Mouse (Mus musculus): ENCODE measurements around the gene 4931440F15Rik. TPM values are rescaled to one million over a fixed set of nuclear protein-coding genes. Genes with fewer than 3 reads are reported as not detected.

Gene 4931440F15Rik
- polyA plus RNA-seq, 1 experiment from 2014 or later, result 0.34 TPM

GRCm38 (mm10) chr11:29823141-29823540, 2.3 kb downstream of the 4931440F15Rik start:
- H3K4me3 ChIP-seq, result no peak overlapping the region
- peaks cover 33% of the 10 kb centered on the region for H3K27me3 ChIP-seq
- WGBS, result 83% methylated on average over 2 of the region's 2 CpGs
- no peak overlapping the region for H3K27ac ChIP-seq (replicated peaks)
- ATAC-seq (ENCODE audit: low FRiP score, low read depth), result no peak
- H3K9me3 ChIP-seq, result no peaks in the 10 kb centered on the region
- H3K36me3 ChIP-seq, result no peaks in the 10 kb centered on the region
- H3K4me1 ChIP-seq, result no peaks in the 10 kb centered on the region
- H3K9ac ChIP-seq (replicated peaks), result no peak overlapping the region
- H3K4me2 ChIP-seq (replicated peaks), result no peak overlapping the region

GRCm38 (mm10) chr11:29815670-29816069, 9.8 kb downstream of the 4931440F15Rik start:
- no peak for ATAC-seq (ENCODE audit: low FRiP score, low read depth)
- no peaks in the 10 kb centered on the region for H3K9me3 ChIP-seq

GRCm38 (mm10) chr11:29815261-29815660, 10.2 kb downstream of the 4931440F15Rik start:
- H3K36me3 ChIP-seq, result no peaks in the 10 kb centered on the region
- no peaks in the 10 kb centered on the region for H3K27me3 ChIP-seq
- no peaks in the 10 kb centered on the region for H3K4me1 ChIP-seq
- no peak for ATAC-seq (ENCODE audit: low FRiP score, low read depth)
- no peak overlapping the region for H3K27ac ChIP-seq (replicated peaks)
- H3K4me2 ChIP-seq (replicated peaks), result no peak overlapping the region
- no peak overlapping the region for H3K4me3 ChIP-seq
- 88% methylated on average over 3 of the region's 3 CpGs for WGBS
- H3K9me3 ChIP-seq, result no peaks in the 10 kb centered on the region
- H3K9ac ChIP-seq (replicated peaks), result no peak overlapping the region

More at GRCm38 (mm10) chr11:29815670-29816069, 9.8 kb downstream of the 4931440F15Rik start:
- Histone ChIP-seq H3K36me3 (no peaks in the 10 kb centered on the region), H3K9ac (replicated peaks) (no peak overlapping the region), H3K4me2 (replicated peaks) (no peak overlapping the region), H3K4me1 (no peaks in the 10 kb centered on the region), H3K27me3 (no peaks in the 10 kb centered on the region), H3K27ac (replicated peaks) (no peak overlapping the region), H3K4me3 (no peak overlapping the region)

GRCm38 (mm10) chr11:29813267-29813666, 12.2 kb downstream of the 4931440F15Rik start:
- H3K9me3 ChIP-seq, result no peaks in the 10 kb centered on the region
- H3K27ac ChIP-seq (replicated peaks), result no peak overlapping the region
- 78% methylated on average over 1 of the region's 1 CpGs for WGBS
- no peak for ATAC-seq (ENCODE audit: low FRiP score, low read depth)
- H3K4me1 ChIP-seq, result no peaks in the 10 kb centered on the region
- H3K27me3 ChIP-seq, result no peaks in the 10 kb centered on the region
- H3K9ac ChIP-seq (replicated peaks), result no peak overlapping the region
- H3K4me3 ChIP-seq, result no peak overlapping the region
- no peak overlapping the region for H3K4me2 ChIP-seq (replicated peaks)
- no peaks in the 10 kb centered on the region for H3K36me3 ChIP-seq

- no peaks in the 10 kb centered on the region for H3K36me3 ChIP-seq
- no peak overlapping the region for H3K4me3 ChIP-seq
- 91% methylated on average over 3 of the region's 3 CpGs for WGBS
- no peaks in the 10 kb centered on the region for H3K4me1 ChIP-seq
- ATAC-seq (ENCODE audit: low FRiP score, low read depth), result no peak
- no peak overlapping the region for H3K4me2 ChIP-seq (replicated peaks)
- no peaks in the 10 kb centered on the region for H3K27me3 ChIP-seq
- H3K9me3 ChIP-seq, result no peaks in the 10 kb centered on the region
- H3K27ac ChIP-seq (replicated peaks), result no peak overlapping the region
- no peak overlapping the region for H3K9ac ChIP-seq (replicated peaks)
These were observed 13.0 kb downstream of the 4931440F15Rik start for GRCm38 (mm10) chr11:29812475-29812874.

GRCm38 (mm10) chr11:29810324-29810723, 15.1 kb downstream of the 4931440F15Rik start:
- H3K4me1 ChIP-seq, result no peaks in the 10 kb centered on the region
- no peaks in the 10 kb centered on the region for H3K27me3 ChIP-seq
- 86% methylated on average over 3 of the region's 3 CpGs for WGBS
- H3K9me3 ChIP-seq, result no peaks in the 10 kb centered on the region
- H3K4me2 ChIP-seq (replicated peaks), result no peak overlapping the region
- H3K36me3 ChIP-seq, result no peaks in the 10 kb centered on the region
- no peak overlapping the region for H3K9ac ChIP-seq (replicated peaks)
- H3K27ac ChIP-seq (replicated peaks), result no peak overlapping the region
- H3K4me3 ChIP-seq, result no peak overlapping the region
- no peak for ATAC-seq (ENCODE audit: low FRiP score, low read depth)

GRCm38 (mm10) chr11:29808981-29809589, 16.4 kb downstream of the 4931440F15Rik start:
- ATAC-seq (ENCODE audit: low FRiP score, low read depth), result no peak
- 89% methylated on average over 7 of the region's 7 CpGs for whole genome bisulfite sequencing
- Histone ChIP-seq H3K36me3 (no peaks in the 10 kb centered on the region), H3K9me3 (no peaks in the 10 kb centered on the region), H3K9ac (replicated peaks) (no peak overlapping the region), H3K27me3 (no peaks in the 10 kb centered on the region), H3K4me1 (no peaks in the 10 kb centered on the region), H3K27ac (replicated peaks) (no peak overlapping the region), H3K4me2 (replicated peaks) (no peak overlapping the region), H3K4me3 (no peak overlapping the region)

- Histone ChIP-seq H3K4me2 (replicated peaks) (no peak overlapping the region), H3K4me1 (no peaks in the 10 kb centered on the region), H3K4me3 (no peak overlapping the region), H3K9ac (replicated peaks) (no peak overlapping the region), H3K27me3 (no peaks in the 10 kb centered on the region), H3K9me3 (no peaks in the 10 kb centered on the region), H3K27ac (replicated peaks) (no peak overlapping the region), H3K36me3 (no peaks in the 10 kb centered on the region)
- no peak for ATAC-seq (ENCODE audit: low FRiP score, low read depth)
- 78% methylated on average over 9 of the region's 9 CpGs for WGBS
These were observed 17.1 kb downstream of the 4931440F15Rik start for GRCm38 (mm10) chr11:29808173-29808980.

- H3K36me3 ChIP-seq, result no peaks in the 10 kb centered on the region
- no peak overlapping the region for H3K4me3 ChIP-seq
- no peak for ATAC-seq (ENCODE audit: low FRiP score, low read depth)
- H3K27me3 ChIP-seq, result no peaks in the 10 kb centered on the region
- 76% methylated on average over 5 of the region's 5 CpGs for WGBS
- no peaks in the 10 kb centered on the region for H3K9me3 ChIP-seq
- H3K4me2 ChIP-seq (replicated peaks), result no peak overlapping the region
- H3K9ac ChIP-seq (replicated peaks), result no peak overlapping the region
- no peaks in the 10 kb centered on the region for H3K4me1 ChIP-seq
- H3K27ac ChIP-seq (replicated peaks), result no peak overlapping the region
These were observed 18.1 kb downstream of the 4931440F15Rik start for GRCm38 (mm10) chr11:29807325-29807724.

GRCm38 (mm10) chr11:29801432-29802427, 23.7 kb downstream of the 4931440F15Rik start:
- H3K4me1 ChIP-seq, result no peaks in the 10 kb centered on the region
- H3K36me3 ChIP-seq, result no peaks in the 10 kb centered on the region
- no peak overlapping the region for H3K4me3 ChIP-seq
- H3K27me3 ChIP-seq, result no peaks in the 10 kb centered on the region
- WGBS, result 86% methylated on average over 2 of the region's 2 CpGs
- no peaks in the 10 kb centered on the region for H3K9me3 ChIP-seq
- no peak overlapping the region for H3K4me2 ChIP-seq (replicated peaks)
- no peak overlapping the region for H3K9ac ChIP-seq (replicated peaks)
- H3K27ac ChIP-seq (replicated peaks), result no peak overlapping the region
- no peak for ATAC-seq (ENCODE audit: low FRiP score, low read depth)

GRCm38 (mm10) chr11:29799839-29800238, 25.6 kb downstream of the 4931440F15Rik start:
- Histone ChIP-seq H3K27ac (replicated peaks) (no peak overlapping the region), H3K9ac (replicated peaks) (no peak overlapping the region), H3K36me3 (no peaks in the 10 kb centered on the region), H3K4me2 (replicated peaks) (no peak overlapping the region), H3K4me3 (no peak overlapping the region), H3K27me3 (no peaks in the 10 kb centered on the region), H3K9me3 (no peaks in the 10 kb centered on the region), H3K4me1 (no peaks in the 10 kb centered on the region)
- WGBS, result 69% methylated on average over 1 of the region's 1 CpGs
- no peak for ATAC-seq (ENCODE audit: low FRiP score, low read depth)

GRCm38 (mm10) chr11:29795106-29795505, 30.4 kb downstream of the 4931440F15Rik start:
- no peaks in the 10 kb centered on the region for H3K36me3 ChIP-seq
- 92% methylated on average over 6 of the region's 6 CpGs for WGBS
- H3K27ac ChIP-seq (replicated peaks), result no peak overlapping the region
- no peak overlapping the region for H3K4me3 ChIP-seq
- ATAC-seq (ENCODE audit: low FRiP score, low read depth), result no peak
- no peaks in the 10 kb centered on the region for H3K27me3 ChIP-seq
- H3K4me1 ChIP-seq, result no peaks in the 10 kb centered on the region
- H3K9ac ChIP-seq (replicated peaks), result no peak overlapping the region
- no peaks in the 10 kb centered on the region for H3K9me3 ChIP-seq
- no peak overlapping the region for H3K4me2 ChIP-seq (replicated peaks)

Data from midbrain, embryonic 12.5 days (tissue).